Mouse (Mus musculus) spleen, postnatal 0 days (tissue): ENCODE data around the gene C1qbp. TPM values are rescaled to one million over a fixed set of nuclear protein-coding genes. Genes with fewer than 3 reads are reported as not detected.

Experiments
- polyA plus RNA-seq: library from polyadenylated mRNA; unstranded; fragments of >200 nt; fragmentation: Nextera tagmentation; extraction: Ambion mirVana; gene quantifications from 2 replicates; pipeline ENCODE4 v1.2.1, GENCODE M21; 2015

Gene C1qbp
- polyA plus RNA-seq = 226 and 246 TPM in 2 replicates

GRCm38 (mm10) chr11:70982557-70983228 lies at the start of gene C1qbp:
Gene C1qbp (minus strand): TSS chr11:70983026.

DNA sequence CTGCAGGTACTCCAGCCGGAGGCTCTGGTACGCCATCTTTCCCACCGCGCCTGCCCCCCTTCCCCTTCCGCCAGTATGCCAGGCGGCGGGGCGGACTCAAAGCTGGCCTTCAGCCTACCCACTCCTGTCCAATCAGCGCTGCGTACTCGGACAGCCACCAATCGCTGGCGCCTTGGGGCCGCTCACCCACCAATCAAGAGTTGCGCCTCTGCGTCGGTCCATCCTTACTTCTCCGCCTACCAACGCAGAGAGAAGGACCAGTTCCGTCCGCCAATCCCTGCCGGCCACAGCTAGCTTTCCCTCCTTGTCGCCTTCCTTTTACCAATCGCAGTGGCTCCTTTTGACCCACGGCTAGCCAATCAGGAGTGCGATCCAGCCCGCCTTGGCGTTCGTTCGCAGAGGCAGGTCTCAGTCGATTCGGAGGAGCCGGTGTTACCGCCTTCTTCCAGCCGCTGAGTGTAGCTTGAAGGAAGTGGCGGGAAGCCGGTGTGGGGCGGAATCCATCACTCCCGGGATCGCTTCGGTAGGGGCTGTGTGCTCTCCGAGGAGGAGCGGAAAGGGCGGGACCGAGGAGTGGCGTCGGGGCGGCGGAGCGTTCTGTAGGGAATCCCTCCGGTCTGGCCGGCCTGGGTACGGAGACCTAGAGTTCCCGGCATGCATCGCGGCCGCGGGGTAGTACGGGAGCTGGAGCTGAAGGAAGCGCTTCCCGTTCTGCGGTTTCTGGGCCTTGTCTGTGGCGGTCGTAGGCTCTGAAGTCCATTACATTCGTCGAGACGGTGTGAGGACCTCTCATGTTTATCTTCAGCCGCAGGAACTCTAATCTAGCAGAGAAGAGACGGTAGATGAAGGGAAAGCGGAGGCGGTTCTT lies 36.6 kb upstream of the C1qbp start, which contains the start of the genes Mis12 and Derl2:
Gene Mis12 (plus strand): TSS at position 411 of the 868 bp plus-strand sequence.
Gene Derl2 (minus strand): TSS at position 641 of the 868 bp plus-strand sequence.

DNA sequence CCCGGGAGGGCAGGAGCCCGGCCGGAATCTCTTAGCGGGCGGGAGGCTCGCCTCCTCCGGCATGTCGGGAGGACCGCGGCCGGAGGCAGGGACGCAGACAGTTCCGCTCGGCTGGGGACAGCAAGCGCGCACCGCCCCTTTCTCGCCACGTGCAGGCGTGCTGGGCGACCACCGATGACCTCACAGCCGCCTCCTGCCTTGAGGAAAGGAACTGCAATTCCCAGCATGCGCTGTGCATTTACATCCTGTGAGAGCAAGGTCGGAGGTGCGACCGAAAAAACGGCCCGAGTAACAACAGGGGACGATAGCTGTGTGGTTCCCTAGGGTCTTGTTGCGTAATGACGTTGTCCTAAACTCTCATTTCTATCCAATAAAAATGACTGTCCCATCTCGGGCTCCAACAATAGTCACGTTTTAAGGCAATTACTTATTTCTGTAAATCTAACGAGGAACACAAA lies 21.5 kb upstream of the C1qbp start, which contains the start of gene Dhx33:
Gene Dhx33 (minus strand): TSS at position 122 of the 458 bp plus-strand sequence.

DNA sequence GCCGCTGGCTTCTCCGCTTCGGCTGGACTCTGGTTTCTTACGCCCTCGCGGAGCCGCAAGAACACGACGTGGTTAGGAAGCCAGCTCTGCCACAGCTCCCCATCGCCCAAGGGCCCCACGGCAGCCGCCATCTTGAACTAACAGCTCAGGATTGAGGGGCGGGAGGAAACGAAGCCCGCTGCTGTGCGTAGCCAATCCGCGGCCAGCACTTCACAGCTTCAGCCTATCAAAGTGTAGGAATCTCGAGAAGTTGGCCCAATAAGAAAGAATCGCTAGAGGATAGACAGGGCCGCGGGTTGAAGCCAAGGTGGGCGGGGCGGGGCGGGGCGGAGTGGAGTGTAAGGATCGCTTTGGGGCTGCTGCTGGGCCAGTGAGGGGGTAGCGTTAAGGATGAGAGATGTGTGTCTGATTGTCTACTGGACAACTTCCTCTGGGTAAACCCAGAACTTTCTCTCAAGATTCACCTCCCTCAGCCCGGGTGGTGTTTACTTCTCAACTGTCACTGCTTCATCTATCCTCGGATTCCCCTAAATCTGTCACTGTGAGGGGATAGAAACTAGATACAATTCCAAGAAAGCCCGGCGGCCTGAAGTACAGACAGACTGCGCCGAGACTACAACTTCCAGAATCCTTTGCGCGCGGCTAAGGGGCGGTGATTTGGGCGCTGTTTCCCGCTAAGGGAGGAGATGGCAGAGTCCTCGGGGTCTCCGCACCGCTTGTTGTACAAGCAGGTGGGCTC lies 12.8 kb downstream of the C1qbp start, which contains the start of the genes Nup88 and Rpain:
Gene Nup88 (minus strand): TSS at position 153 of the 739 bp plus-strand sequence.
Gene Rpain (plus strand): TSS at position 393 of the 739 bp plus-strand sequence.

Other genes starting within 250 kb of the C1qbp start
- 2.2 and 2.8 TPM in 2 replicates for gene Zfp3, start 218.8 kb downstream of the C1qbp start, polyA plus RNA-seq
- gene Scimp, start 170.4 kb downstream of the C1qbp start, polyA plus RNA-seq = 0.52 and 1.1 TPM in 2 replicates
- 19.5 and 21.2 TPM in 2 replicates for gene Rabep1, start 138.2 kb downstream of the C1qbp start, polyA plus RNA-seq
- gene Nup88, start 13.1 kb downstream of the C1qbp start, polyA plus RNA-seq = 61.6 and 62.9 TPM in 2 replicates
- 133 and 138 TPM in 2 replicates for gene Rpain, start 12.8 kb downstream of the C1qbp start, polyA plus RNA-seq
- gene Dhx33, start 21.4 kb upstream of the C1qbp start, polyA plus RNA-seq = 6.7 and 6.9 TPM in 2 replicates
- gene Mis12, start 36.6 kb upstream of the C1qbp start, polyA plus RNA-seq = 20.0 and 23.0 TPM in 2 replicates
- gene Derl2, start 36.8 kb upstream of the C1qbp start, polyA plus RNA-seq = 30.7 and 32.5 TPM in 2 replicates
- gene 6330403K07Rik, start 50.5 kb upstream of the C1qbp start, polyA plus RNA-seq = 6.7 and 11.4 TPM in 2 replicates
- 0.24 and 0.46 TPM in 2 replicates for gene Nlrp1a, start 161.7 kb upstream of the C1qbp start, polyA plus RNA-seq
- gene Nlrp1b, start 247.7 kb upstream of the C1qbp start, polyA plus RNA-seq = 0.20 and 0.24 TPM in 2 replicates